Mouse (Mus musculus) embryonic fibroblast, embryonic 13.5 days (primary cell): ENCODE results near the gene Sufu. TPM values are rescaled to one million over a fixed set of nuclear protein-coding genes. Genes with fewer than 3 reads are reported as not detected.
A peak's percentile ranks its signal among the peaks of the same experiment; 100 is the strongest.

Experiments used
- H3K27ac ChIP-seq: 2 replicates; pipeline ENCODE4 v1.5.1; 2012; ENCODE audit warnings: low read length, control low read depth, inconsistent platforms; ENCODE audit not compliant: insufficient read depth
- H3K4me1 ChIP-seq: 2 replicates; pipeline ENCODE4 v1.6.1; 2011; ENCODE audit warnings: low read length; ENCODE audit not compliant: control insufficient read depth, insufficient read depth
- H3K4me3 ChIP-seq: 2 replicates; pipeline ENCODE4 v1.5.1; 2011; ENCODE audit warnings: mild to moderate bottlenecking, control low read depth, low read length; ENCODE audit not compliant: insufficient read depth
- CTCF ChIP-seq: IDR thresholded peaks from 2 replicates; pipeline ENCODE4 v1.5.1; 2011; ENCODE audit warnings: mild to moderate bottlenecking, control low read depth, low read length, moderate library complexity, borderline replicate concordance; ENCODE audit not compliant: insufficient read depth
- POLR2A ChIP-seq: IDR thresholded peaks from 2 replicates; pipeline ENCODE4 v1.6.1; 2011; ENCODE audit warnings: low read depth, mild to moderate bottlenecking, control low read depth, low read length, moderate library complexity
- polyA plus RNA-seq: library from polyadenylated mRNA; stranded (reverse); fragments of >200 nt; gene quantifications from 2 replicates; pipeline ENCODE4 v1.2.4, GENCODE M21; 2011; ENCODE audit warnings: low read depth; ENCODE audit not compliant: missing spikeins, insufficient read length

The Sufu gene
- polyA plus RNA-seq, 1 experiment = 22.0 TPM

DNA sequence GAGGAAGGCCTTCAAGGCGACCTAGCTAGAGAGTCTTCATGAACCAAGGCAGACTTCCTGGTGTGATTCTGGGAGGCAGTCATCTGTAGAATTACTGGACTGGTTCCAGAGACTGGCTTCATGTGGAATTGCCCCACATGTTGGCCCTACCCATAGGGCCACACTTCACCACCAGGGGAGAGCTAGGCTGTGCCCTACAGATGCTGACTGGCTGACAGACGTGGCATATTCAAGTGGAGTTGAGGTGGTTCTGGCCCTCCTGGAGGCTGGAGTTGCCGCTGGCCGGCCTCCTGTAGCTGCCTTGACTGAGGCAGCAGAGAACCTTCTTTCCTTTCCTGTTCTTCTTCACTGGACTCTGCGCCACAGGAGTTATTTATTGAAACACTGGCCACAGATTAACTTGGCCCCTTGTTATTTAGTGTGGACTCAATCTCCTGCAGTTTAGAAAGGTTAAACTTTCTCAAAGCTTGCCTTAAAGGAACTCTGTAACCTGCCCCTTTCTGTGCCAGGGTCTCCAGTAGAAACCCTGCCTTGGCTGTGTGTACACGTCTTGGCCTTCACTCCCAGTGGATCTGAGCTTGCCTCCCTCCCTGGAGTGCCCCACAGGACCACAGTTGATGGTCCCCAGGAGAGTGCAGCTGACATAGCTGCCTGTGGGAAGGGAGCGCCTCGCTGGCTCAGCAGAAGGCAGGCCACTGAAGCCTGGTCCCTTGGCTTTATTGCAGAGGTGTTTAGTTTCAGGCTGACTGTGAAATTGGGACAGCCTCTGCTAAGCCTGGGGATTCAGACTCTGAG is 10.1 kb downstream of the Sufu start:
- Histone ChIP-seq H3K4me1 (peaks cover 5% of the 10 kb centered on the region; the same call in 1 of the 2 replicates), H3K4me3 (no peak overlapping the region), H3K27ac (no peak overlapping the region)
- TF ChIP-seq CTCF = no peak
- TF ChIP-seq POLR2A = no peak

DNA sequence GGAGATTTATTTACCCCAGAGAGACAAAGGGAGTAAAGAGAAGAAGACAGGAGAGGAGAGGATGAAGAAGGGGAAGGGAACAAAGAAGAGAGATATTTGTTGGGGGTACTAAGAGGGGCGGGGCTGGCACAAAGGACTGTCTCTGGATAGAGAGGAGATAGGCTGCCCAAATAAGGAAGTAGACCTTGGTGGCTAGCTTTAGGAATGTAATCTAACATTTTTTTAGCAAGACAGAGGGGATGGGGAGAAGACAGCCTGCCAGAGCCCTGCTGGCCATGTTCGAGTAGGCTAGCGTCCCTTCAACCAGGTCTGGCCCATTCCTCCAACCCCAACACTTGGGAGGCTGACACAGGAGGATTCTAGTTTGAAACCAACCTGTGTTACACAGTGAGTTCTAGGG is 12.8 kb downstream of the Sufu start:
- Histone ChIP-seq H3K4me3 (no peak overlapping the region), H3K4me1 (peaks cover 5% of the 10 kb centered on the region; the same call in 1 of the 2 replicates), H3K27ac (peak overlapping the region; percentile 45; the same call in 1 of the 2 replicates)
- TF ChIP-seq CTCF (no peak), POLR2A (no peak)

DNA sequence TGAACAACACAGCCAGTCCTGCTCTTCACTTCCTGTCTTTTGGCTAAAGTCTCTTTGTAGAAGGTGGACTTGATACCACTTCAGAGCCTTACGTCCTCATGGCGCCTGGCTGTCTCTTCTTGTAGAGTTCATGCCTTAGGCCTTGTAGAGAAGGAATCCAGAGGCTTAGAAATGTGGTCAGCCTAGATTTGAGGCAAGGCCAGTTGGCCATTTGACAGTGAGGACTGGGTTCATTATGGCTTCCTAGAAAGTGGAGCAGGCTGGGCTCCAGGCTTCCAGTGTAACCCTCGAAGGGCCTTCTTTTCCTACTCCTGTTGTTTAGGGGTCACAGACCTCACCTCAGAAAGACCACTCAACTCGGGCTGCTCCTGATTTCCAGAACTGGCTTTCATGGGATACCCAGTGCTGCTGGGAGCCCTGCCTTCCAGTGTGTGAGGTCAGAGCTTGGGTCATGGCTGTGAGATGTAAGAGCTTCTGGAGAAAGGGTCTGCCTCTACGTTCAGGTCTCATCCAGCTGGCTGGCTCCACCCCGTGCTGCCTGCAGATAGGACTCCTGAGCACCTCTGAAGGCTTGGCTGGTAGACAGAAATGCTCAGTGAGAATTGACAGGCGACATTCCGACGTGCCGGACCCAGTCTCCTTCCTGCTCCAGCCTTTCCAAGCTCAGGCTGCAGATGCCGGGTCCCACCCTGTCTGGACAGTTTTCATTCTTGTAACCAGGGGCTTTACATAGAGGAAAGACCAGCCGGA is 15.5 kb downstream of the Sufu start:
- H3K4me1 ChIP-seq = peaks cover 5% of the 10 kb centered on the region; the same call in 1 of the 2 replicates
- TF ChIP-seq POLR2A = no peak
- no peak for TF ChIP-seq CTCF
- no peak overlapping the region for H3K4me3 ChIP-seq
- H3K27ac ChIP-seq = no peak overlapping the region

DNA sequence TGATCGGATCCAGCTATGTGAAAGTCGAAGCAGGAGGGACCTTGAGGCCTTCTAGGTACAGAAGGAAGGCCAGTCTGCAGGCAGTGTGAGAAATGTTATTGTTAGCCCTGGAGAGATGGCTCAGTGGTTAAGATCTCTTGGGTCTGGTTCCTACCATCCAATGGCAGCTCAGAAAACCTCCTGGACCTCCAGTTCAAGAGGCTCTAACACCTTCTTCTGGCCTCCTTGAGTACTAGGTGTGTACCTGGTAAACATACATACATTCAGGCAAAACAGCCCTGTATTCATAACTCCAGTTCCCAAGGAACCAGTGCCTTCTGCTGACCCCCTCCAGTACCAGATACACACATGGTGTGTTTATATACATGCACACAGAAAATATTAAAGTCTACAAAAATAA is 17.3 kb downstream of the Sufu start:
- peaks cover 3% of the 10 kb centered on the region; the same call in 1 of the 2 replicates for H3K4me1 ChIP-seq
- TF ChIP-seq CTCF = no peak
- no peak for TF ChIP-seq POLR2A
- H3K4me3 ChIP-seq = no peak overlapping the region
- H3K27ac ChIP-seq = no peak overlapping the region

DNA sequence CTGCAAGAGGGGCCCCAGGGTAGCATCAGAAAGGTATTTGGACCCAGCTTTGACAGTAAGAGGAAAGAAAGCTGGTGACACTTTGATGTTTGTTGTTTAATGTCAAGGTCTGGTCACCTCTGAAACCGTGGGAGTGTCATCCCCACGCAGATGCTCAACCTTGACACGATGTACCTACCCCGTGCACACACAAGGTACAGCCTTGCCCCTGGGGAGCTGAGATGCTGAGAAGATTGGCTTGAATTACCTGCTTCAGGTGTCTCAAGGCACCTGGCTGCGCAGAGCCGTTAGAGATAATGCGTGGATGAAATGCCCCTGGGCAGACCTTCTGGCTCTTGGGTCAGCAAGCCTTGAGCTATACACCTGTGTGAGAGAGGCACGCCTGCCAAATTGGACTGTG is 17.8 kb downstream of the Sufu start:
- TF ChIP-seq CTCF (no peak), POLR2A (no peak)
- no peak overlapping the region for H3K27ac ChIP-seq
- H3K4me3 ChIP-seq = no peak overlapping the region
- H3K4me1 ChIP-seq = peaks cover 3% of the 10 kb centered on the region; the same call in 1 of the 2 replicates

DNA sequence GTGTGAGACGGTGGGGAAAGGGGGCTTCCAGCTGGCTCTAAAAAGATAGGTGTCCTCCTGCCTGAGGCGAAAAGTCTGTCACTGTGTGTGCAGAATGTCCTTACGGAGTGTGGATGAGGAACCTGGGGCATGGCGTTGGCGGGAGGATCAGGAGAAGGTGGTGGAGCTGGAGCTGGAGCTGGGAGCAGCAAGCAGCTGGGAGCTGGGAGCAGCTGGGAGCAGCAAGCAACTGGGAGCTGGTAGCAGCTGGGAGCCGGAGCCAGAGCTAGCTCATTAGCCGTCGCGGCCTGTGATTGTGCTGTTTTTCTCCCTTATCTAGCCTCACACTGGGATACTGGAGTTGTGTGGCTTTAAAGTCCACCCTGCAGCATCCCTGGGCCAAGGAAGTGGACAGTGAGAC is 19.6 kb downstream of the Sufu start:
- TF ChIP-seq CTCF (no peak), POLR2A (no peak)
- H3K4me1 ChIP-seq = no peaks in the 10 kb centered on the region
- no peak overlapping the region for H3K27ac ChIP-seq
- no peak overlapping the region for H3K4me3 ChIP-seq

DNA sequence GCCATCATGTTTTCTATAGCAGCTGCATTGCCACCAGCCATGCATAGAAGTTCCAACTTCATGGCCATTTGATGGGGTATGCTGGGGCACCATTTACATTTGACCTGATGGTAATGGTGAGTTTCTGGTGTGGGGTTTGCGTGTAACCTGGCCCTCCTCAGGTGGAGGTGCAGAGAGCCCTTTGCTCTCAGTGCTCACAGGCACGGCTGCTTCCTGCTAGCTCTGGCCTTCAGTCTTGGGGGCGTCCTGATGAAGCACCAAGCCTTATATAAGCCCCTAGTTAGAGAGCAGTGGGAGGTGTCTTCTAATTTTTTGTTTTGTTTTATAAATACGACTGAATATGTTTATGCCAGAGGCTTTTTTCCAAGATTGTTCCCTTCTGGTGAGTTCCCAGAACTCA is 21.4 kb downstream of the Sufu start:
- H3K4me3 ChIP-seq = no peak overlapping the region
- H3K27ac ChIP-seq = no peak overlapping the region
- peaks cover 13% of the 10 kb centered on the region for H3K4me1 ChIP-seq
- TF ChIP-seq POLR2A (no peak), CTCF (no peak)

DNA sequence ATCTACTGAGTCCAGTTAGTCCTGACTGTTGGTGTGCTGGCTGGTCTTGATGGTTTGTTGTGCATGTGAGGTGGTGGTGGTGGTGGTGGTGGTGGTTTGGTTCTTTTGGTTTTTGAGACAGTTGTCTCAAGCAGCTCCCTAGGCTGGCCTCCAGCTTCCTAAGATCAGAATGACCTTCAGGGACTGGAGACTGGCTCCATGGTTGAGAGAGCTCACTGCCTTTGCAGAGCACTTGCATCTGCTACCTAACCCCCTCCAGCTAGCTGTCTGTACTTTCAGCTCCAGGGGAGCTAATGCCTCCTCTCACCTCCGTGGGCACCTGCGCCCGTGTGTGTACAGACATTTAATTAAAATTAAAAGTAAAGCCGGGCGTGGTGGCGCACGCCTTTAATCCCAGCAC is 23.7 kb downstream of the Sufu start:
- TF ChIP-seq CTCF (no peak), POLR2A (no peak)
- Histone ChIP-seq H3K4me1 (peaks cover 15% of the 10 kb centered on the region), H3K4me3 (no peak overlapping the region), H3K27ac (no peak overlapping the region)

DNA sequence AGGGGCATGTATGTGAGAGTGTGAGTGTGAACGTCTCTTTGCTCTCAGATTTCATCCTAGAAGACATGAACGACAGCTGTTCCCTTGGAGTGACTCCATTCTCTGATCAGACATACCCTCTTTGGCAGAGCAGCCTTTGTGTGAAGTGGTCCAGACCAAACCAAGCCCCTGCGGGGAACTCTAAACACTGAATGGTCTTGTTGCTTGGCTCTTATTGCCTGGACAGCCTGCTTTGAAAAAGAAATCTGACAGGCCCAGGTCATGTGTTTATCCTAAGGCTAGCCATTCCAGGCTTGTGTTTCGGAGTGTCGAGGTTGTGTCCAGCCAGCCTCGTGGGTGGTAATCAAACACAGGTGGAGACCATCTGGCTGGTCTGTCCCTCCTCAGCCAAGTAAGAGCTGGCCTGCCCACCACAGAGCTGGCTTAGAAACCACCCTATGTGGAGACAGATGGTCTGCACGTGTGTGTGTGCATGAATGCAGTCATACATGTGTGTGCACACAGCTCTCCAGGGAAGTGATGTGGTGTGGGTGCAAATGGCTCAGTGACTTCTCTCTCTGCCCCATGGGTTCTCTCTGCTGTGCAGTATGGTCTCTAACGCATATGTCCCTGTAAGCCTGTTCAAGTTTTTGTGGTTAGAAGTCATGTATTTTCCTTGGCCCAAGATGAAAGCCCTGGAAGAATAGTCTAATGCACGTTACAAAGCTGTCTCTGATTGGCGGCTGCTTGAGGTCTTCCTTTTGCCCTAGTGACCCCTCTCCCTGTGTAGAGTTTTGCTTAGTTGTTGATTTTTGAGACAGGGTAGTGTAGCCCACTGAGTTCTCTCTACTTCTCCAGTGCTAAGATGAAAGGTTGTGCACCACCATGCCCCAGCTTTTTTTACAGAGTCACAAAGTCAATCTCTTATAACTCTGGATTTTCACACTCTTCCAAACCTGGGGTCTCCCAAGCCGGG is 26.0 kb downstream of the Sufu start:
- no peak overlapping the region for H3K4me3 ChIP-seq
- no peak overlapping the region for H3K27ac ChIP-seq
- TF ChIP-seq POLR2A (no peak), CTCF (no peak)
- H3K4me1 ChIP-seq = peaks cover 15% of the 10 kb centered on the region
